Mouse (Mus musculus) G1E (cell line): ENCODE results near the gene Coro2a. TPM values are rescaled to one million over a fixed set of nuclear protein-coding genes. Genes with fewer than 3 reads are reported as not detected.
"Not testable (repeated sequence)": the region's sequence is repeated elsewhere in the genome, so short reads cannot be mapped to it uniquely, and the experiment has no call there.

Experiments used
- ATAC-seq: 2 replicates; pipeline ENCODE4 v1.8.0; 2016; ENCODE audit warnings: mild to moderate bottlenecking; ENCODE audit not compliant: insufficient number of reproducible peaks, poor library complexity, low FRiP score, severe bottlenecking; ENCODE audit errors: extremely low read depth
- DNase-seq: peaks from one replicate; pipeline ENCODE4 v3.0.0; 2012; ENCODE audit warnings: low spot score
- H3K27me3 ChIP-seq: 2 replicates; pipeline ENCODE4 v1.6.1; 2012; ENCODE audit warnings: mild to moderate bottlenecking, low read length, inconsistent platforms; ENCODE audit not compliant: insufficient read depth
- H3K36me3 ChIP-seq: replicated peaks from 2 replicates; pipeline ENCODE3; 2012; ENCODE audit warnings: mild to moderate bottlenecking, inconsistent platforms
- H3K4me1 ChIP-seq: 2 replicates; pipeline ENCODE4 v1.6.1; 2012; ENCODE audit warnings: low read depth, low read length, inconsistent platforms, mixed read lengths; ENCODE audit not compliant: insufficient read depth
- H3K4me3 ChIP-seq: 2 replicates; pipeline ENCODE4 v1.5.1; 2012; ENCODE audit warnings: low read depth, mild to moderate bottlenecking, inconsistent platforms, low read length, moderate library complexity, mixed read lengths
- H3K9me3 ChIP-seq: replicated peaks from 2 replicates; pipeline ENCODE4 v1.6.1; 2012; ENCODE audit warnings: inconsistent platforms
- CTCF ChIP-seq: IDR thresholded peaks from 2 replicates; pipeline ENCODE4 v1.5.1; 2012; ENCODE audit warnings: low read depth, low read length, inconsistent platforms, mixed read lengths
- GATA1 ChIP-seq: IDR thresholded peaks from 2 replicates; pipeline ENCODE4 v1.6.1; 2012; ENCODE audit warnings: borderline replicate concordance, low read length, inconsistent platforms, mixed read lengths
- GATA2 ChIP-seq: IDR thresholded peaks from 2 replicates; pipeline ENCODE4 v1.6.1; 2012; ENCODE audit warnings: low read depth, low read length, inconsistent platforms, borderline replicate concordance
- POLR2AphosphoS5 ChIP-seq: IDR thresholded peaks from 2 replicates; pipeline ENCODE4 v1.6.1; 2012; ENCODE audit warnings: low read depth, low read length, inconsistent platforms; ENCODE audit not compliant: insufficient replicate concordance
- TAL1 ChIP-seq: conservative IDR thresholded peaks from 2 replicates; pipeline ENCODE4 v1.6.1; 2012; ENCODE audit warnings: low read depth, low read length, inconsistent platforms, mixed read lengths
- polyA plus RNA-seq: library from polyadenylated mRNA; stranded (reverse); fragments of >175 nt; gene quantifications from 2 replicates; pipeline ENCODE4 v1.2.3, GENCODE M21; 2012
- total RNA-seq, 2 experiments: library from RNA; stranded (forward) in 1 of 2; stranded (reverse) in 1 of 2; fragments of 200-1000 nt in 1 of 2; fragments of >200 nt in 1 of 2; fragmentation: Nextera tagmentation in 1 of 2; gene quantifications; 2 replicates each; pipeline ENCODE4 v1.2.3; 2014 to 2017

Coro2a gene
- total and polyA plus RNA-seq, 3 experiments = 79.5 to 501 (median 158) TPM

- ATAC-seq = no peak
- Histone ChIP-seq H3K27me3 (no peaks in the 10 kb centered on the region), H3K9me3 (peaks cover 31% of the 10 kb centered on the region), H3K36me3 (peaks cover 23% of the 10 kb centered on the region), H3K4me1 (peaks cover 21% of the 10 kb centered on the region), H3K4me3 (no peak overlapping the region)
- no peak for DNase-seq
- TF ChIP-seq GATA1 (no peak), POLR2AphosphoS5 (no peak), CTCF (no peak), TAL1 (no peak), GATA2 (no peak)
Observed at GRCm38 (mm10) chr4:46578228-46578627, 23.8 kb downstream of the Coro2a start.

GRCm38 (mm10) chr4:46575509-46576284 lies 26.3 kb downstream of the Coro2a start:
- DNase-seq, H3K27me3 ChIP-seq, H3K4me3 ChIP-seq: not testable (repeated sequence)
- ATAC-seq = peak; percentile 24; the same call in 1 of the 2 replicates
- Histone ChIP-seq H3K36me3 (peaks cover 43% of the 10 kb centered on the region), H3K4me1 (peaks cover 36% of the 10 kb centered on the region), H3K9me3 (peaks cover 29% of the 10 kb centered on the region)

- Histone ChIP-seq H3K4me1 (peaks cover 41% of the 10 kb centered on the region), H3K27me3 (no peaks in the 10 kb centered on the region), H3K9me3 (peaks cover 29% of the 10 kb centered on the region), H3K36me3 (peaks cover 48% of the 10 kb centered on the region), H3K4me3 (peak overlapping the region; percentile 66; the same call in 1 of the 2 replicates)
- TF ChIP-seq CTCF = no peak
- no peak for TF ChIP-seq GATA1
- TF ChIP-seq POLR2AphosphoS5 = no peak
- TF ChIP-seq TAL1 = no peak
- no peak for TF ChIP-seq GATA2
- ATAC-seq (no peak), DNase-seq (no peak)
Observed at GRCm38 (mm10) chr4:46574841-46575240, 27.2 kb downstream of the Coro2a start.

- Histone ChIP-seq H3K27me3 (no peaks in the 10 kb centered on the region), H3K36me3 (peaks cover 54% of the 10 kb centered on the region), H3K4me1 (peaks cover 47% of the 10 kb centered on the region), H3K9me3 (peaks cover 27% of the 10 kb centered on the region), H3K4me3 (peak overlapping the region; percentile 66; the same call in 1 of the 2 replicates)
- DNase-seq (no peak), ATAC-seq (peak; percentile 67)
- 0 out of 2 replicates have a peak, but pooled peaks have one; percentile 7 for TF ChIP-seq TAL1
- no peak for TF ChIP-seq CTCF
Observed at GRCm38 (mm10) chr4:46574024-46574753, 27.8 kb downstream of the Coro2a start.

DNA sequence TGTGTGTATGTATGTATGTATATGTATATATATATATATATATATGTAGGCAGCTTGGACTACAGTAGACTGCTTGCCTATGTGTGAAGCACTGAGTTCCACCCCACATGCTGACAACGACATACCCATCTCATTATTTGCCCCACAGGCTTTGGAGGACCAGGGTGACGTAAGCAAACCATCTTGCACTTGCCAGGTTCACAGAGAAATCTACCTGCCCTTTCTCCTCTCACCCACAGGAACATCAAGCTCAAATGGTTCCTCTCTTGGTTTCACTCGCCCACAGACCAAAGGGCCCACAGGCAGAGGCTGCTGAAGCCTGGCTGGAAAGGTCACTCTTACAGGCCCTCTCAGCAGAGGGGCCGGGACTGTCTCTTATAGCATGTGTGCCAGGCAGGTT lies 29.4 kb downstream of the Coro2a start:
- no peak for TF ChIP-seq TAL1
- H3K36me3 ChIP-seq = peaks cover 67% of the 10 kb centered on the region
- peaks cover 15% of the 10 kb centered on the region for H3K9me3 ChIP-seq
- ATAC-seq (no peak), DNase-seq (no peak)
- H3K27me3 ChIP-seq = no peaks in the 10 kb centered on the region
- no peak overlapping the region for H3K4me3 ChIP-seq
- H3K4me1 ChIP-seq = peaks cover 63% of the 10 kb centered on the region

GRCm38 (mm10) chr4:46571744-46572143 lies 30.3 kb downstream of the Coro2a start:
- TF ChIP-seq POLR2AphosphoS5 (no peak), GATA1 (no peak)
- H3K9me3 ChIP-seq = peaks cover 11% of the 10 kb centered on the region
- H3K27me3 ChIP-seq = no peaks in the 10 kb centered on the region
- H3K4me3 ChIP-seq = no peak overlapping the region
- peaks cover 72% of the 10 kb centered on the region for H3K36me3 ChIP-seq
- no peak for ATAC-seq
- H3K4me1 ChIP-seq = peaks cover 70% of the 10 kb centered on the region
- DNase-seq = no peak

DNA sequence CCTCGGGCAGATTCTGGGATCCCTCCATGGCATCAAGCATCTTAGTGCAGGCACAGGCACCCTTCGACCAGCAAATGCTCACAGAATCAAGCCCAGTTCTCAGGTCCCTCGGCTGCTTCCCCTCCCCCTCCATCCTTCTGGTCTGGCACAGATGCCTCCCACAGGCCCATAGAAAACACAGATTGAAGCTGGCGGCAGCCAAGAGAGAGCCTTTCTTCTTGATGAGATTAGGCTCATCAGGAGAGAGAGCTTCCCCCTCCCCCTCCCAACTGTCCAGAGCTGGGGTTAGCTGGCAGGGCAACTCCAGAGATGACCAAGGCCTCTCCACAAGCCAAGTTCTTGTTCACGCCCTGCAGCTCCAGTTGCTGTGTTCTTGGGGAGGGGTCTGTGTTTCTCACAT lies 32.3 kb downstream of the Coro2a start:
- H3K4me3 ChIP-seq = no peak overlapping the region; the same call in 1 of the 2 replicates
- H3K9me3 ChIP-seq = peaks cover 7% of the 10 kb centered on the region
- TF ChIP-seq CTCF = no peak
- TF ChIP-seq GATA1 = no peak
- no peak for TF ChIP-seq POLR2AphosphoS5
- no peak for TF ChIP-seq GATA2
- TF ChIP-seq TAL1 = no peak
- no peak for DNase-seq
- peaks cover 89% of the 10 kb centered on the region for H3K36me3 ChIP-seq
- H3K4me1 ChIP-seq = peaks cover 87% of the 10 kb centered on the region
- H3K27me3 ChIP-seq = no peaks in the 10 kb centered on the region
- ATAC-seq = no peak
